Mouse (Mus musculus) midbrain, embryonic 11.5 days (tissue): Measurements from ENCODE around the gene Depdc1b. TPM values are rescaled to one million over a fixed set of nuclear protein-coding genes. Genes with fewer than 3 reads are reported as not detected.

Experiments
- ATAC-seq: fragments of 200-750 bp; cut with Nextera tagmentation; 2 replicates; pipeline ENCODE4 v1.8.0; 2017; ENCODE audit warnings: moderate TSS enrichment, moderate library complexity; ENCODE audit not compliant: low FRiP score
- DNase-seq: peaks from one replicate; pipeline ENCODE4 v3.0.0; 2015; ENCODE audit warnings: low spot score; ENCODE audit errors: missing footprints
- H3K27ac ChIP-seq: fragments of 300-500 bp; sonication (generic); 2 replicates; pipeline ENCODE4 v1.5.1; 2014; ENCODE audit warnings: low read depth, low read length
- H3K27me3 ChIP-seq: fragments of 300-500 bp; sonication (generic); 2 replicates; pipeline ENCODE4 v1.6.1; 2014; ENCODE audit warnings: mild to moderate bottlenecking, low read length, moderate library complexity, mixed read lengths; ENCODE audit not compliant: control insufficient read depth, insufficient read depth
- H3K36me3 ChIP-seq: fragments of 300-500 bp; sonication (generic); 2 replicates; pipeline ENCODE4 v1.6.1; 2014; ENCODE audit warnings: mild to moderate bottlenecking, low read length, moderate library complexity, mixed read lengths; ENCODE audit not compliant: control insufficient read depth, insufficient read depth
- H3K4me1 ChIP-seq: fragments of 300-500 bp; sonication (generic); 2 replicates; pipeline ENCODE4 v1.6.1; 2014; ENCODE audit warnings: low read length; ENCODE audit not compliant: control insufficient read depth, insufficient read depth
- H3K4me2 ChIP-seq: fragments of 300-500 bp; sonication (generic); 2 replicates; pipeline ENCODE4 v1.6.1; 2014; ENCODE audit warnings: mild to moderate bottlenecking, moderate library complexity
- H3K4me3 ChIP-seq: fragments of 300-500 bp; sonication (generic); 2 replicates; pipeline ENCODE4 v1.5.1; 2014; ENCODE audit warnings: low read depth, low read length
- H3K9ac ChIP-seq: fragments of 300-500 bp; sonication (generic); 2 replicates; pipeline ENCODE4 v1.6.1; 2014; ENCODE audit warnings: low read length
- H3K9me3 ChIP-seq: fragments of 300-500 bp; sonication (generic); 2 replicates; pipeline ENCODE4 v1.6.1; 2016; ENCODE audit warnings: low read length; ENCODE audit not compliant: control insufficient read depth
- WGBS: fragments of 180-500 bp; shearing (Covaris S2); extraction: QIAGEN DNeasy Blood & Tissue Kit; methylation state at CpG from one replicate; pipeline ENCODE4 v1.1.7; 2014; 5-methylcytosine and 5-hydroxymethylcytosine counted together
- polyA plus RNA-seq: library from polyadenylated mRNA; unstranded; fragments of >200 nt; fragmentation: Nextera tagmentation; extraction: Ambion mirVana; gene quantifications from 2 replicates; pipeline ENCODE4 v1.2.1, GENCODE M21; 2014

Gene Depdc1b
- polyA plus RNA-seq, 1 experiment from 2014 or later, result 17.3 TPM

GRCm38 (mm10) chr13:108357362-108357761, 41.2 kb downstream of the Depdc1b start:
- 0 out of 2 replicates have a peak, but pooled peaks have one; percentile 38 for ATAC-seq
- no peak overlapping the region for H3K4me2 ChIP-seq
- H3K4me1 ChIP-seq, result no peaks in the 10 kb centered on the region
- no peak for DNase-seq
- no peaks in the 10 kb centered on the region for H3K9me3 ChIP-seq
- H3K9ac ChIP-seq, result no peak overlapping the region
- WGBS, result 31% methylated on average over 10 of the region's 10 CpGs
- H3K36me3 ChIP-seq, result no peaks in the 10 kb centered on the region
- H3K27me3 ChIP-seq, result no peaks in the 10 kb centered on the region
- H3K27ac ChIP-seq, result no peak overlapping the region
- no peak overlapping the region for H3K4me3 ChIP-seq

DNA sequence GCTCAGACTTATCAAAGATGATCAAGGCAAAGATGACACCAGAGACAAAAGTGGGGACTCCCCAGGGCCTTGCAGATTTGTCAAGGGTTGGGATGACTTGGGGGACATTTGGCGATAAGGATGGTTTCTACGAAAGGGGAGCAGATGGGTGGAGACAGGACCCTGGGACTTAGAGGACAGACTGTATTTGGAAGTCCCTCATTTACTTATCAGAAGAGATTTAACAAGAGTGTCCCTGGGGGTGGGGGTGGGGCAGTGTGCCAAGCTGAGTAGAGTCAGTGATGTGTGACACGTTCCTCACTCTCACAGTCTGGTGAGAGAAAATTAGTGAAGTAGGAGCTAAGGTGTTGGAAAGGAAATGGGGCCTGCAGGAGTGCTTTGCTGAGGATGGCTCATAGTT, 42.1 kb downstream of the Depdc1b start:
- no peak; the same call in 1 of the 2 replicates for ATAC-seq
- H3K36me3 ChIP-seq, result no peaks in the 10 kb centered on the region
- no peaks in the 10 kb centered on the region for H3K27me3 ChIP-seq
- no peak overlapping the region for H3K4me3 ChIP-seq
- no peak overlapping the region for H3K9ac ChIP-seq
- no peaks in the 10 kb centered on the region for H3K9me3 ChIP-seq
- no peaks in the 10 kb centered on the region for H3K4me1 ChIP-seq
- WGBS, result 26% methylated on average over 3 of the region's 3 CpGs
- no peak for DNase-seq
- H3K4me2 ChIP-seq, result no peak overlapping the region
- no peak overlapping the region for H3K27ac ChIP-seq

GRCm38 (mm10) chr13:108367496-108367895, 51.4 kb downstream of the Depdc1b start:
- WGBS, result 95% methylated on average over 12 of the region's 12 CpGs
- DNase-seq (no peak), ATAC-seq (no peak)
- Histone ChIP-seq H3K27me3 (no peaks in the 10 kb centered on the region), H3K36me3 (no peaks in the 10 kb centered on the region; the same call in 1 of the 2 replicates), H3K4me1 (no peaks in the 10 kb centered on the region), H3K9me3 (no peaks in the 10 kb centered on the region), H3K4me2 (no peak overlapping the region), H3K4me3 (no peak overlapping the region), H3K27ac (no peak overlapping the region), H3K9ac (no peak overlapping the region)

GRCm38 (mm10) chr13:108370241-108370941, 54.3 kb downstream of the Depdc1b start:
- Histone ChIP-seq H3K27me3 (no peaks in the 10 kb centered on the region), H3K9ac (no peak overlapping the region), H3K4me3 (no peak overlapping the region), H3K4me1 (no peaks in the 10 kb centered on the region), H3K27ac (no peak overlapping the region), H3K9me3 (no peaks in the 10 kb centered on the region), H3K4me2 (no peak overlapping the region), H3K36me3 (no peaks in the 10 kb centered on the region; the same call in 1 of the 2 replicates)
- WGBS, result 94% methylated on average over 5 of the region's 5 CpGs
- ATAC-seq, result no peak
- peak; percentile 26 for DNase-seq

DNA sequence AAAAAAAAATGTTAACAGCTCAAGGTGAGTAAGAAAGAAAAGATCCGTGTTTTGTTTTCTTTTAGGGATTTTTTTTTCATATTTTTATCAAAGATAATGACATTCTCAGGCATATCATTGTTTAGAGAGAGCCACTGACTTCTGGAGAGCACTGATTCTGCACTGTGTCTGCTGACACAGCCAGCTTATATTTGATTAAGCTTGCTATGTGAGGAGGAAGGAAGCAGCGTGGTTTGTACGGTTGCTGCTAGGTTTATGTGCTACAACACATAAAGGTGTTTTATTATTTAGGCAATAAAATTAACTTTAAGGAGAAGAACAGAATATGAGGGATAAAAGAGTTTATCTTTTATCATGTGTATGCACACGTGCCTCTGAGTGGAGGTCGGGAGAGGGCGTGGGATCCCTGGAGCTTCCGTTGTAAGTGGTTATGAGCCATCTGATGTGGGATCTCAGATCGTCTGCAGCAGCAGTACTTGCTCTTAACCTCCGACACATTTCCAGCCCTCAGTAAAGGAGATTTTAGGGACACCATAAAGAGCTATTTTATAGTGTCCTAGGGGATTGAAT, 55.3 kb downstream of the Depdc1b start:
- no peaks in the 10 kb centered on the region for H3K4me1 ChIP-seq
- no peak overlapping the region for H3K9ac ChIP-seq
- 88% methylated on average over 9 of the region's 9 CpGs for WGBS
- no peak for DNase-seq
- H3K27me3 ChIP-seq, result no peaks in the 10 kb centered on the region
- no peak overlapping the region for H3K4me2 ChIP-seq
- no peak overlapping the region for H3K4me3 ChIP-seq
- H3K36me3 ChIP-seq, result no peaks in the 10 kb centered on the region
- H3K9me3 ChIP-seq, result no peaks in the 10 kb centered on the region
- no peak for ATAC-seq
- H3K27ac ChIP-seq, result no peak overlapping the region

DNA sequence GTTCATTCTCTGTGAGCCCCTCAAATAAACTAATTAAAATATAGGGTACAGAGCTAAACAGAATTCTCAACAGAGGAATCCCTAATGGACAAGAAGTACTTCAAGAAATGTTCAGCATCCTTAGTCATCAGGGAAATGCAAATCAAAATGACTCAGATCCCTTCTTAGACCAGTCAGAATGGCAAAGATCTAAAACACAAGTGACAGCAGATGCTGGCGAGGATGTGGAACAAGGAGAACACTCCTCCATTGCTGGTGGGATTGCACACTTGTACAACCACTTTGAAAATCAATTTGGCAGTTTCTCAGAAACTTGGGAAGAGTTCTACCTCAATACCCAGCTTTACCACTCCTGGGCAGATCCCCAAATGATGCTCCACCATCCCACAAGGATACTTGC, 57.1 kb downstream of the Depdc1b start:
- DNase-seq (peak; percentile 8), ATAC-seq (no peak)
- H3K4me1 ChIP-seq, result no peaks in the 10 kb centered on the region
- no peaks in the 10 kb centered on the region for H3K27me3 ChIP-seq
- no peak overlapping the region for H3K9ac ChIP-seq
- H3K4me2 ChIP-seq, result no peak overlapping the region
- no peak overlapping the region for H3K4me3 ChIP-seq
- H3K36me3 ChIP-seq, result no peaks in the 10 kb centered on the region
- 90% methylated on average over 1 of the region's 1 CpGs for WGBS
- no peak overlapping the region for H3K27ac ChIP-seq
- H3K9me3 ChIP-seq, result no peaks in the 10 kb centered on the region

DNA sequence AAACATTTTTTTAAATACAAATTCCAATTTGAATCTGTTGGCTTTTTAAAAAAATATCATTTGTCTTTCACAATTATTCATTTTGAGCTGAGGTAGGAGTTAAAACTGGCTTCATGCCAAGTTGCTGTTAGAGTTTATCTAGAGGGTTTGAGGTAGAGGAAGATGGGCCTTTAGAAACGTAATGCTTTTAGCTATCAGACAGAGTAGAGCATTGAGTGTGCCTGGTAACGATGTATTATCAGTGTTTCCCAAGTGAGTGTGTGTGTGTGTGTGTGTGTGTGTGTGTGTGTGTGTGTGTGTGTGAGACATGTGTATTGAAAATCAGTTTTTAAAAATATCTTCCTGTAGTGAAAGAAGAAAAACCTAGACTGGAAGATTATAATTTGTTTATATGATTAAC, 60.5 kb downstream of the Depdc1b start:
- no peaks in the 10 kb centered on the region for H3K9me3 ChIP-seq
- DNase-seq, result peak; percentile 31
- no peaks in the 10 kb centered on the region for H3K27me3 ChIP-seq
- H3K9ac ChIP-seq, result no peak overlapping the region
- H3K4me1 ChIP-seq, result no peaks in the 10 kb centered on the region
- no peak overlapping the region for H3K27ac ChIP-seq
- no peak overlapping the region for H3K4me3 ChIP-seq
- H3K4me2 ChIP-seq, result no peak overlapping the region
- WGBS, result 95% methylated on average over 2 of the region's 2 CpGs
- no peaks in the 10 kb centered on the region for H3K36me3 ChIP-seq
- ATAC-seq, result no peak

DNA sequence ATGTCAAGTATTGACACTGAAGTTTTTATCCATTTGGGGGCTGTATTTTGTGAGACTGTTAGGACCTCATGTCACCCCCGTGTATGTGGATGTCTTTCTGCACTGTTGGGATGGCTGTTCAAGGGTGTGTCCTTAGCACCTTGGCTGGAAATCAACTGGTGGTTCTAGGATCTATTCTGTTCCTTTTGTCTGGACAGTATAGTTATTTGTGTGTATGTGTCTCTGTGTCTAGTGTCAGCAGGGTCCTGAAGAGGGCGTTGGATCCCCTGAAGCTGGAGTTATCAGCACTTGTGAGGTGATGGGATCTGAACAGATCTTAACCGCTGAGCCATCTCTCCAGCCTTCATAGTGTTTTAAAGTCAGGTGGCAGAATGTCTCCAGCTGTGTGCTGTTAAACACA, 65.0 kb downstream of the Depdc1b start:
- WGBS, result 87% methylated on average over 3 of the region's 3 CpGs
- Histone ChIP-seq H3K4me3 (no peak overlapping the region), H3K27me3 (no peaks in the 10 kb centered on the region), H3K27ac (no peak overlapping the region), H3K9me3 (no peaks in the 10 kb centered on the region), H3K36me3 (no peaks in the 10 kb centered on the region), H3K4me2 (no peak overlapping the region), H3K9ac (no peak overlapping the region), H3K4me1 (no peaks in the 10 kb centered on the region)
- DNase-seq, result peak; percentile 54
- no peak for ATAC-seq

- Histone ChIP-seq H3K4me2 (no peak overlapping the region), H3K36me3 (no peaks in the 10 kb centered on the region), H3K27me3 (no peaks in the 10 kb centered on the region), H3K27ac (no peak overlapping the region), H3K4me3 (no peak overlapping the region), H3K9me3 (no peaks in the 10 kb centered on the region), H3K9ac (no peak overlapping the region), H3K4me1 (no peaks in the 10 kb centered on the region)
- WGBS, result 87% methylated on average over 6 of the region's 6 CpGs
- ATAC-seq (no peak), DNase-seq (peak; percentile 78)
These were observed 66.9 kb downstream of the Depdc1b start for GRCm38 (mm10) chr13:108383051-108383450.
